Mouse (Mus musculus) skeletal muscle tissue, postnatal 0 days (tissue): ENCODE results near the gene Qrfpr. TPM values are rescaled to one million over a fixed set of nuclear protein-coding genes. Genes with fewer than 3 reads are reported as not detected.

Source experiments
- polyA plus RNA-seq: library from polyadenylated mRNA; unstranded; fragments of >200 nt; fragmentation: Nextera tagmentation; extraction: Ambion mirVana; gene quantifications from 2 replicates; pipeline ENCODE4 v1.2.1, GENCODE M21; 2015

Gene Qrfpr
- 0.07 and 0.18 TPM in 2 replicates for polyA plus RNA-seq

DNA sequence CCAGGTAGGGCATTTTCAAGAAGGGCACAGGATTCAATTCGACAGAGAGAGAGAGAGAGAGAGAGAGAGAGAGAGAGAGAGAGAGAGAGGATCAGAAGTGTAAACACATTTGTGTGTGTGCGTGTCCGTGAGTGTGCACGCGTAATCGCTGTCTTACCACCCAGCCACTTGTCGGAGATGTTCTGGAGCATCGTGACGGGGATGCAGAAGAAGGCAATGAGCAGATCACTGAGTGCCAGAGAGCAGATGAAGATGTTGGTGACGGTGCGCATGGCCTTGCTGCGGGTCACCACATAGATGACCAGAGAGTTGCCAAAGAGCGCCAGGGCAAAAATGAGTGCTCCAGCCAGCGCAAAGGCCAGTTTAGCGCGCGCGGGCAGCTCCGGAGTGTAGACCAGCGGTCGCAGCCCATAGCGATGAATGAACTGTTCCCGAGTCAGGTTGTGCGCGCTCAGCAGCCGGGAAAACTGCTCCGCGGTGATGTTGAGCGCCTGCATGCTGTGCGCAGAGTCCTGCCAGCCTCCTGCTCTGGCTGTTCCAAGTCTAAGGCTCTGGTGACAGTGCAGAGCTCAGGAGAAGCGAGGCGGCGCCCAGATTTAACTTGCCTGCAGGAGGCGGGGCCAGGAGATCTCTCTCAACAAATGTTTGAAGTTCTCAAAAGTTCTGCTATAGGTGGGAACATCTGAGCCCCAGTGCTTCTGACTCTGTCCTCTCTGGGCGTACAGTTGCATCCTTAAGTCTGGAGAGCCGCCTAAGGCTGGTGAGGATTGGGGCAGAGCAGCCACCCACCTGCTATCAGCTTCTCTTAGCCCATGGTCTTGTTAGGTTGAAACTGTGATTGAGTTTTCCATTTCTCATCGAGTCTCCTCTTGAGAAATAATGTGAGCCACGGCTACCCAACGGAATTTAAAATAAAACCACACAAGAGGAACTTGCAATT is at the start of gene Qrfpr:
Gene Qrfpr, minus strand, starts transcription at position 571 of the 940 bp plus-strand sequence.

GRCm38 (mm10) chr3:36150934-36151686 is 71.0 kb downstream of the Qrfpr start, which contains the start of gene D3Ertd254e:
Gene D3Ertd254e (plus strand): TSS chr3:36151017.

Other genes with a start within 250 kb of the Qrfpr start
- 18.9 and 40.0 TPM in 2 replicates for gene Mccc1, start 221.6 kb downstream of the Qrfpr start, polyA plus RNA-seq
- gene Ccdc144b, start 168.8 kb downstream of the Qrfpr start, polyA plus RNA-seq: 0.41 TPM in 1 of 2 replicates, not detected in the other
- gene Acad9, start 156.3 kb downstream of the Qrfpr start, polyA plus RNA-seq: 45.1 and 53.7 TPM in 2 replicates
- 2.9 and 3.1 TPM in 2 replicates for gene D3Ertd254e, start 71.3 kb downstream of the Qrfpr start, polyA plus RNA-seq